Mouse (Mus musculus): ENCODE measurements around the gene Cd52. TPM values are rescaled to one million over a fixed set of nuclear protein-coding genes. Genes with fewer than 3 reads are reported as not detected.

The Cd52 gene
- polyA plus RNA-seq (2015; fragmentation: Nextera tagmentation; extraction: Ambion mirVana): 8.2 and 9.0 TPM in 2 replicates

GRCm38 (mm10) chr4:134094923-134095547 is at the start of gene Cd52:
Cd52 (minus strand) TSS chr4:134095082.

GRCm38 (mm10) chr4:134128221-134128982 is 33.5 kb upstream of the Cd52 start, which contains the start of gene Sh3bgrl3:
Sh3bgrl3 (minus strand) TSS chr4:134128789.

GRCm38 (mm10) chr4:134101979-134102741 is 7.3 kb upstream of the Cd52 start, which contains the start of gene Ubxn11:
Ubxn11 (plus strand) TSS chr4:134102570.

GRCm38 (mm10) chr4:134060135-134060865 is 34.6 kb downstream of the Cd52 start, which contains the start of gene Crybg2:
Crybg2 (plus strand) TSS chr4:134060815.

GRCm38 (mm10) chr4:134053538-134053937 is 41.3 kb downstream of the Cd52 start, which contains the start of gene Zfp683:
Zfp683 (plus strand) TSS chr4:134053838.

Other genes starting within 250 kb of the Cd52 start
- 5.4 and 6.8 TPM in 2 replicates for gene Rps6ka1, start 207.3 kb downstream of the Cd52 start, polyA plus RNA-seq (2015; fragmentation: Nextera tagmentation; extraction: Ambion mirVana)
- 815 and 979 TPM in 2 replicates for gene Hmgn2, start 126.4 kb downstream of the Cd52 start, polyA plus RNA-seq (2015; fragmentation: Nextera tagmentation; extraction: Ambion mirVana)
- gene Dhdds, start 94.2 kb downstream of the Cd52 start, polyA plus RNA-seq (2015; fragmentation: Nextera tagmentation; extraction: Ambion mirVana): 19.4 and 25.8 TPM in 2 replicates
- gene Lin28a, start 76.2 kb downstream of the Cd52 start, polyA plus RNA-seq (2015; fragmentation: Nextera tagmentation; extraction: Ambion mirVana): 0.49 and 0.50 TPM in 2 replicates
- gene Zfp683, start 41.2 kb downstream of the Cd52 start, polyA plus RNA-seq (2015; fragmentation: Nextera tagmentation; extraction: Ambion mirVana): not detected in 2 replicates
- 0.65 TPM in 1 of 2 replicates, not detected in the other for gene Crybg2, start 34.3 kb downstream of the Cd52 start, polyA plus RNA-seq (2015; fragmentation: Nextera tagmentation; extraction: Ambion mirVana)
- gene Ubxn11, start 7.5 kb upstream of the Cd52 start, polyA plus RNA-seq (2015; fragmentation: Nextera tagmentation; extraction: Ambion mirVana): 1.6 and 2.8 TPM in 2 replicates
- gene Sh3bgrl3, start 33.7 kb upstream of the Cd52 start, polyA plus RNA-seq (2015; fragmentation: Nextera tagmentation; extraction: Ambion mirVana): 149 and 187 TPM in 2 replicates
- gene Cep85, start 92.0 kb upstream of the Cd52 start, polyA plus RNA-seq (2015; fragmentation: Nextera tagmentation; extraction: Ambion mirVana): 45.7 and 53.9 TPM in 2 replicates
- gene Gm7534, start 107.9 kb upstream of the Cd52 start, polyA plus RNA-seq (2015; fragmentation: Nextera tagmentation; extraction: Ambion mirVana): not detected in 2 replicates
- gene Catsper4, start 132.3 kb upstream of the Cd52 start, polyA plus RNA-seq (2015; fragmentation: Nextera tagmentation; extraction: Ambion mirVana): not detected in 2 replicates
- gene Cnksr1, start 143.3 kb upstream of the Cd52 start, polyA plus RNA-seq (2015; fragmentation: Nextera tagmentation; extraction: Ambion mirVana): 2.6 and 5.2 TPM in 2 replicates
- gene E130218I03Rik, start 148.6 kb upstream of the Cd52 start, polyA plus RNA-seq (2015; fragmentation: Nextera tagmentation; extraction: Ambion mirVana): 0.44 TPM in 1 of 2 replicates, not detected in the other
- gene Zfp593, start 150.5 kb upstream of the Cd52 start, polyA plus RNA-seq (2015; fragmentation: Nextera tagmentation; extraction: Ambion mirVana): 5.9 and 6.9 TPM in 2 replicates
- not detected in 2 replicates for gene Gm30191, start 151.9 kb upstream of the Cd52 start, polyA plus RNA-seq (2015; fragmentation: Nextera tagmentation; extraction: Ambion mirVana)
- gene Grrp1, start 159.0 kb upstream of the Cd52 start, polyA plus RNA-seq (2015; fragmentation: Nextera tagmentation; extraction: Ambion mirVana): 5.0 and 5.7 TPM in 2 replicates
- 5.7 and 5.8 TPM in 2 replicates for gene Pdik1l, start 192.8 kb upstream of the Cd52 start, polyA plus RNA-seq (2015; fragmentation: Nextera tagmentation; extraction: Ambion mirVana)
- 53.6 and 64.2 TPM in 2 replicates for gene Trim63, start 220.0 kb upstream of the Cd52 start, polyA plus RNA-seq (2015; fragmentation: Nextera tagmentation; extraction: Ambion mirVana)
- 0.33 and 0.44 TPM in 2 replicates for gene Slc30a2, start 248.1 kb upstream of the Cd52 start, polyA plus RNA-seq (2015; fragmentation: Nextera tagmentation; extraction: Ambion mirVana)

All from skeletal muscle tissue, postnatal 0 days (tissue).